Comparison of ENCODE assay signal across 17 mouse cellular contexts in the genomic region with DNA sequence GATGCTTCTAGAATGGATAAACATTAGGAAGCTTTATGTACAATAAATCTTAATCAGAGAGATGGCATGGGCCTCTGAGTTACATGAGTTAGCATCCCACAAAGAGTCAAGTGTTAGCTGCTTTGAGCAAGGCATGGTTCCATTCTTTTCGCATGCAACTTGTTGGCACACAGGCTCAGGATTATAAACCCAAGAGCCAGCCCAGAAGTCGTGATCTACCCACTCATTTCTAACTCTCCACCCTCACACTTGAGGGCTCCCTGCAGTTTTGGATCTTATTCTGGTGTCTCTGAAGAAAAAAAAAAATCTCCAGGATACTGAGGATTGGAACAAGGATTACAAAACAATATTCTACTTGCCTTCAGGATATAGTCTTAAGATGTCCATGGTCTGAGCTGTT. TPM values are rescaled to one million over a fixed set of nuclear protein-coding genes. Genes with fewer than 3 reads are reported as not detected.
DNase-seq lines count a peak whose midpoint lies in the region; TF ChIP-seq lines count a peak whose summit lies in the region.
"Had no signal": no experiment of that assay in that cellular context is flagged by ENCODE, and none has a peak within 500 bp of the region (broad histone marks: within the 10 kb centered on the region; RNA-seq: fewer than 3 reads in every experiment).

No protein-coding gene starts in this region.

- H3K9me3 ChIP-seq in limb, embryonic 10.5 days (replicated peaks), result no peaks in the 10 kb centered on the region
- H3K9me3 ChIP-seq: embryonic facial prominence, embryonic 10.5 days; forebrain, embryonic 13.5 days; heart, embryonic 12.5 days; hindbrain, embryonic 15.5 days had no signal

- H3K27ac ChIP-seq in left cerebral cortex, adult 2 months, result peak overlapping the region; percentile 64; the same call in 1 of the 2 replicates
- no peak overlapping the region for H3K27ac ChIP-seq in limb, embryonic 10.5 days
- H3K27ac ChIP-seq: embryonic facial prominence, embryonic 10.5 days; forebrain, embryonic 13.5 days; hindbrain, embryonic 15.5 days had no signal

- no peak overlapping the region for H3K4me3 ChIP-seq in left cerebral cortex, adult 2 months
- no peak overlapping the region for H3K4me3 ChIP-seq in limb, embryonic 10.5 days
- H3K4me3 ChIP-seq: embryonic facial prominence, embryonic 10.5 days; forebrain, embryonic 13.5 days; heart, embryonic 12.5 days; hindbrain, embryonic 15.5 days had no signal

- no peaks in the 10 kb centered on the region for H3K4me1 ChIP-seq in limb, embryonic 10.5 days
- H3K4me1 ChIP-seq: embryonic facial prominence, embryonic 10.5 days had no signal

- no peak for TF ChIP-seq CTCF in left cerebral cortex, adult 2 months (IDR thresholded peaks at IDR 0.05)

- DNase-seq in frontal cortex, adult 2 months (ENCODE audit: extremely low spot score in 1 of 2, low spot score in 1 of 2), result peak; percentile 51 to 66
- no peak for DNase-seq in frontal cortex, postnatal 25 days (ENCODE audit: low spot score in 2 of 2)
- DNase-seq in left cerebral cortex, adult 18-20 months (ENCODE audit: low spot score in 2 of 2), result peak; percentile 21 to 40
- no peak for DNase-seq in left cerebral cortex, postnatal 4 days
- DNase-seq in left cerebral cortex, adult 2 months (ENCODE audit: extremely low spot score in 1 of 2, low spot score in 2 of 2), result no peak
- DNase-seq in right cerebral cortex, postnatal 25 days, result peak; percentile 23
- no peak for DNase-seq in limb, embryonic 10.5 days (ENCODE audit: low spot score)
- no peak for DNase-seq in kidney, adult 8-10 months
- DNase-seq: adrenal gland, postnatal 10 days; cerebellum, adult 18-20 months; forebrain, postnatal 0 days; gastrocnemius, postnatal 14 days; heart, postnatal 36 days had no signal

- no peaks in the 10 kb centered on the region for H3K36me3 ChIP-seq in limb, embryonic 10.5 days
- H3K36me3 ChIP-seq: embryonic facial prominence, embryonic 10.5 days; heart, embryonic 12.5 days; hindbrain, embryonic 15.5 days had no signal

- 83% methylated on average over 2 of the region's 2 CpGs for WGBS in limb, embryonic 10.5 days

- intact Hi-C loops in left cerebral cortex, postnatal 4 days (cut with DNase I), result loop anchor here (10.0 kb wide), 1 partner anchor 87 kb away; no protein-coding TSS in a partner anchor
- intact Hi-C loops in left cerebral cortex, adult 2 months (cut with DNase I), result loop anchor here (1.0 to 10.0 kb wide), 4 partner anchors 35 to 203 kb away; a partner anchor contains a TSS

- peaks cover 10% of the 10 kb centered on the region for H3K27me3 ChIP-seq in limb, embryonic 10.5 days (ENCODE audit: low read depth, poor library complexity, severe bottlenecking)

RNA-seq across cellular contexts. Expression of a gene that starts 4.5 kb away (rescaled TPM):
- polyA plus RNA-seq in frontal cortex, adult 2 months (2012; rRNA removed), result 81.8 and 89.4 TPM in 2 replicates
- 100 to 1,000 TPM; 151 to 171 TPM for total RNA-seq in left cerebral cortex, adult 18-20 months (2021)
- total RNA-seq in left cerebral cortex, postnatal 4 days (2021), result 100 to 1,000 TPM; 124 to 132 TPM
- total RNA-seq in left cerebral cortex, adult 2 months (2021), result 100 to 1,000 TPM; 169 to 176 TPM
- polyA plus RNA-seq in limb, embryonic 10.5 days (2016; fragmentation: Nextera tagmentation; extraction: Ambion mirVana), result not detected in 2 replicates

Comparison
In these comparisons a context has a peak if more than half of its experiments do, and no peak if none do; other contexts are left out.
1. DNase-seq: peak in frontal cortex, adult 2 months (2 of 2), left cerebral cortex, adult 18-20 months (2 of 2) and right cerebral cortex, postnatal 25 days (single experiment); none in frontal cortex, postnatal 25 days (0 of 2), left cerebral cortex, postnatal 4 days (single experiment), left cerebral cortex, adult 2 months (0 of 2), limb, embryonic 10.5 days (single experiment) and kidney, adult 8-10 months (0 of 2).